Mouse (Mus musculus): Measurements from ENCODE around the gene Mcm2.

Gene Mcm2

GRCm38 (mm10) chr6:88926870-88927269 is 28.3 kb upstream of the Mcm2 start:
- no peak for DNase-seq (ENCODE audit: low spot score)

- DNase-seq (ENCODE audit: low spot score): peak; percentile 86
These were observed 27.1 kb upstream of the Mcm2 start for GRCm38 (mm10) chr6:88925640-88926205.

DNA sequence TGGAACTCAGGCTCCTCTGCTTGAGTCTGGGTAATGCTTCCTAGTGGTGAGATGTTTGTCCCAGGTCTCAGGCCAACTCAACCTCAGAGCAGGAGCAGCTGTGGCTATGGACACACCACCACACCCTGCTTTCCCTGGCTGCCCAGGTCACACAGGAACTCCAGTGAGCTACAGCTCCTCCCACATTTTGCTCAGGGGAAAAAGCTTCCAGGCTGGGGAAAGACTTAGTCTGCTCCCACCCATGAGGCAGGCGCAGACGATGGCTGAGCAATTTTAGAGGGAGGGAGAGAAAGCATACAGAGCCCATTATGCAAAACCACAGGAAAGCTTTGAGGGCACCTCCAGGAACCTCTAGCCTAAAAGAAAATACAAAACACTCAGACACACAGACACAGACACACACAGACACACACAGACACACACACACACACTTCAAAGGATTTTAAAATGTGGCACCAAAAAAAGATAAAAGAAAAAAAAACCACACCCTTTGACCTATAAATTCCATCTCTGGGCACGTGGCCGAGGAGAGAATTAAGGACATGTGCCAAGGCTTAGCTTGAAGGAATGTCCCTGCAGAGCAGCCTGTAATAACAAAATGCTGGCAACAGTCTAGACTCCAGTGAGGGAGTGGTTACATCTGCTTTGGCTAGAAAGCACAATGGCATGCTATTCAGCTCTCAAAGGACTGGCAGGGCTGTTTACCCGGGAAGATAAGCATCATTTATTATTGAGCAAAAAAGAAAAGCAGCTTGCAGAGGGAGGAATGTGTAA is 26.1 kb upstream of the Mcm2 start:
- DNase-seq (ENCODE audit: low spot score): peak; percentile 75

DNA sequence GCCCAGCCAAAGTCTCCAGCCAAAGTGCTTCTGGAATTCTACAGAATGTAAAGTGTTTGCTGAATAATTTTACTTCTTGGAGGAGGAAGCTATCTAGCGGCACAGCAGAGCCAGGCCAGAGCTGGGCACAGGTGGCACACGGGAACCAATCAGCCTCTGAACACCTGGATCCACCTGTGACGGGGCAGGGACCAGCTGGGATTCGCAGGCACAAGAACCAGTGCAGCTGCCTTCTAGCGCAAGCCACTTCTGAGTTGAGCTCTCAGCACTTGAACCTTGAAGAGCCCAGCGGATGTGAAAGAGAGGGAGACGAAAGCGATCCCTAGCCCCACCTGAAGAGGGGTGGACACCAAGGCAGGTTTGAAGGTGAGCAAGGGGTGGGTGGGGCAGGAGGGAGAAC is 20.2 kb upstream of the Mcm2 start:
- no peak for DNase-seq (ENCODE audit: low spot score)

DNA sequence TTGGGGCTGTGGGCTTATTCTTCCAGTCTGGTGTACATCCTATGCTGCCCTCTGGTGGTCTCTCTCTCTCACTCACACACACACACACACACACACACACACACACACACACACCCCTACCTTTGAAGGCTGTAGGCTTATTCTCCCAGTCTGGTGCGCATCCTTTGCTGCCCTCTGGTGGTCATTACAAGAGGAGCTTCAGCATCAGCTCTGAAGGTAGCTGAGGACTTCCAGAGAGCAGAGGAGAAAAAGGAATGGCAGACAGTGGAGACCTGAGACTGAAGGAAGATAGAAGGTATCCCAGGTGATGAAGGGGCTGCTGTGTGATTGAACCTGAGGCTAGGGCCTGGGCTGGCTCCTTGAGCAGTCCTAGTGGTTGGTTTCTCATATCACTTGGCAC is 17.6 kb upstream of the Mcm2 start:
- peak; percentile 78 for DNase-seq (ENCODE audit: low spot score)

- DNase-seq (ENCODE audit: low spot score): no peak
These were observed 16.9 kb upstream of the Mcm2 start for GRCm38 (mm10) chr6:88915510-88915909.

- no peak for DNase-seq (ENCODE audit: low spot score)
These were observed 16.2 kb upstream of the Mcm2 start for GRCm38 (mm10) chr6:88914799-88915198.

GRCm38 (mm10) chr6:88913440-88913839 is 14.9 kb upstream of the Mcm2 start:
- no peak for DNase-seq (ENCODE audit: low spot score)

- no peak for DNase-seq (ENCODE audit: low spot score)
These were observed 14.4 kb upstream of the Mcm2 start for GRCm38 (mm10) chr6:88913022-88913421.

DNA sequence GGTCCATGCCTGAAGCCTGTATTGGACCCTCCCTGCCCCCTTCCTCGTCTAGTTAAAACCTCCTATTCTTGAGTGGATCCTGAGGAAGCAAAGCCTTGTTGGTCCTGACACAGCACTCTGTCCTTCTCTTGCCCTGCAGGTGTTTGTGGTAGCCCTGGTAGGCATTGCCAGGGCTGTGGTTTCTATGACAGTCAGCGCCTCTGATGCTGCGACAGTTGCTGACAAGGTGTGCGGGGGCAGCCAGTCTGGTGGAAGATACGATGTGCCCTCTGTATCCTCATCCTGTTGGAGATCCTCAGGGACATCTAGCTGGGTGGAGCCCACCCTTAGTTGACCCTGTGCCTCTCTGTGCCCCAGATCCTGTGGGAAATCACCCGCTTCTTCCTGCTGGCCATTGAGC is 10.6 kb upstream of the Mcm2 start:
- no peak for DNase-seq (ENCODE audit: low spot score)

- peak; percentile 87 for DNase-seq (ENCODE audit: low spot score)
These were observed 8.0 kb upstream of the Mcm2 start for GRCm38 (mm10) chr6:88906369-88907108.

- no peak for DNase-seq (ENCODE audit: low spot score)
These were observed 6.5 kb upstream of the Mcm2 start for GRCm38 (mm10) chr6:88905042-88905441.

- DNase-seq (ENCODE audit: low spot score): no peak
These were observed 5.9 kb upstream of the Mcm2 start for GRCm38 (mm10) chr6:88904456-88904974.

DNA sequence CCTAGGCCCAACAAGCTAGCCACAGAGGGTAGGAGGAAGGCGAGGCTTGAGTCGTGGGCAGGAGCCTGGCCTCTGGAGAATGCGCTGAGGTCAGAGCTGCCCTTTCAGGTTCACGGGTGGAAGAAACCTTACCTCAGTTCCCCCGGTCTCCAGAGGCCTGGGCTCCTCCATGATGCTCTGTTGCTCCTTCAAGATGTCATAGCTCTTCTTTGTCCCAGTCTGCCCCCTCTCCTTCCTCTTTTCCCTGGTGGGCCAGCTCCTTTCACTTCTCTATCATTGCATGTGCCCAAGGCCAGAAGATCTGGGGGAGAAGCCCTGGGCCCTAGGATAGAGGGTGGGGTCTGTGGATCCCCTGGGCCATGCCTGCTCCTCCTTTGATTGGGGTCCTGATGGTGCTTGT is 5.1 kb upstream of the Mcm2 start:
- DNase-seq (ENCODE audit: low spot score): no peak

- peak; percentile 95 for DNase-seq (ENCODE audit: low spot score)
These were observed 3.6 kb upstream of the Mcm2 start, which contains the start of gene Tpra1 for GRCm38 (mm10) chr6:88901947-88902820. Tpra1 (plus strand) TSS chr6:88902251.

DNA sequence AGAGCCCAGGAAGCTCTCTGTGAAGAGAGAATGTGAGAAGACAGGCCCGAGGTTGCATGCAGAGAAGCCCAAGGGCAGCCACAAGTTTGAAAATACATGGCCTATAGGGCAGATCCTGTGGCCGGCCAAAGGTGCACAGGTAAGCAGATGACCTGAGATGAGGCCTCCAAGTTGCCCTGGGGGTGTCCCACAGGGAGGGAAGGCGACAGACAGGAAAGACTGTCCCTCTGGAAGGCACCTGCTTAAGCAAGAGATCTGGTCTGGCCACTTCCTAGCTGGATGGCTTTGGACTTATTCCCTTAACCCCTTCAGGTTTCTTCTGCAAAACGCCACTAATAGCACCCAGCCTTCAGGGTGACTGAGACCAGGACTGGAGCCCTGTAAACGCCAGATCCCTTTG is 2.9 kb upstream of the Mcm2 start:
- DNase-seq (ENCODE audit: low spot score): no peak

DNA sequence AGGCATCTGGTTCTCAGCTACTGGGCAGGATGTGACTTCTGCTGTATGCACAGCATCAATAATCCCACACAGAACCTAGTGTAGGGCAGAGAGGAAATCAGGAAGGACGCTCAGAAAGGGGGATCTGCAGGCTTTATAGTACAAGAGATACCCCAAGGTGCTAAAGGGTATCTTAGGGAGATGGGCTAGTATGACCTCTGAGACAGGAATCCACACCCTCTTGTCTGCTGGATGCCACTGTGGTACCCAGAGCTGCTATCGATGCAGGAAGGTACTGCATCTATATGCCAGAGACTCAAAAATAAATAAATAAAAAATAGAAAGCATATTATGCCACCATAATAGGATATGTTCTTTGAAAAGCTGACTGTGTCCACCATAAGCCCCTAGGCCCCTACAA is 1.0 kb upstream of the Mcm2 start:
- DNase-seq (ENCODE audit: low spot score): no peak

- DNase-seq (ENCODE audit: low spot score): no peak
These were observed 506 bp upstream of the Mcm2 start for GRCm38 (mm10) chr6:88899086-88899485.

DNA sequence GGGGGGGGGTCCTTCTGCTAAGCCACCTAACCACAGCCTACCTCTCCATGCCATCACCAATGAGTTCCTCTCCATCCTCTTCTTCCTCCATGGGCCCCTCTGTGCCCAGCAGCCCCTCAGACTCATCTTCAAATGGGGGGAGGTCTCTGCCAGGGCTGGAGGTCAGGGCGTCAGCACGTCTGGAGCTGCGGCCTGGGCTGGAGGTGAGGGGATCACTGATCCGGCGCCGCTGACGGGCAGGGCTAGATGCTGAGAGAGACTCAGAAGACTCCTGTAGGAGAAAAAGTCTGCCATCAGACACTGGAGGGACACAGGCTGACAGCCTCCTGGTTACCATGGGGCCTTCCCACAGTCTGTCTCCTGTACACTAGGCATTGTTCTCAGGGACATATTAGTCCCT is 1.3 kb downstream of the Mcm2 start:
- DNase-seq (ENCODE audit: low spot score): no peak

GRCm38 (mm10) chr6:88895943-88896342 is 2.6 kb downstream of the Mcm2 start:
- DNase-seq (ENCODE audit: low spot score): no peak

DNA sequence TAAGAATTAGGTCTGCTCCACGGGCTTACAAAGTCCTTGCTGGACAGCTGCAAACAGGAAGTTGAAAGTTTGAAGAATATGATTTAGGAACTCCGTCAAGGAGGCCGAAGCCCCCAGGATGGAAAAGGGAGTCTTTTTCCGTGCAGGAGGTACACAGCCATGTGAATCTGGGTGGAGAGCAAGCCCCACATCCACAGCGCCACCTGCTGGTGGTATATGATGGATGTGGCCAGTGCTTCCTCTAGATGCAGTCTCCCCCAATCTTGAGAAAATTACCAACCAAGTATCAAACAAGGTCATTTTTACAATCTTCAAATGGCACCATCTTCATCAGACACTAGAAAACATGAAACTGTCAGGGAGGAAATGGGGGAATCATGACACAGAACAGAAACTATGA is 5.0 kb downstream of the Mcm2 start:
- peak; percentile 79 for DNase-seq (ENCODE audit: low spot score)

DNA sequence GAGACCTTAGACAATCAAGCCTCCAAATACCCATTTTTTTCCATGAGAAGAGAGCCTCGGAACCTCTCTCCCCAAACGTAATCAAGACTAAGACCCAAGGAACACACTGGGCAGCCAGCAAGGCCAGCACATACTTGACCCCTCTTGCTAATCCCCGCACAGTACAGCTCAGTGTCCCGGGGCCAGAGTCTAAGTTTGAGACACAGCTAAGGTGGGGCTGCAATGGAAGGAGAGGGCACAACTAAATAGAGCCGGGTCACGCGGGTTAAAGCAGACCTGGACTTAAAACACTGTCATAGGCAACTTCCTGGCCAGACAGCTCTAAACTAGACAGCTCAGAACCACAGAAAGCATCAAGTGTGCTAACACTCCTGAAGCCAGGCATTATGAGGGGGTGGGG is 7.7 kb downstream of the Mcm2 start:
- no peak for DNase-seq (ENCODE audit: low spot score)

All from embryo, embryonic 10 days (tissue).